Mouse (Mus musculus): ENCODE data around the gene Ldlrad2. TPM values are rescaled to one million over a fixed set of nuclear protein-coding genes. Genes with fewer than 3 reads are reported as not detected.

The Ldlrad2 gene
- total RNA-seq, 2 experiments from 2014 or later, result not detected

GRCm38 (mm10) chr4:137527872-137528271, 46.5 kb downstream of the Ldlrad2 start:
- Histone ChIP-seq H3K4me3 (no peak overlapping the region), H3K27ac (no peak overlapping the region)
- TF ChIP-seq CTCF (conservative IDR thresholded peaks at IDR 0.05), result no peak
- no peak for DNase-seq (ENCODE audit: low spot score in 2 of 2)

DNA sequence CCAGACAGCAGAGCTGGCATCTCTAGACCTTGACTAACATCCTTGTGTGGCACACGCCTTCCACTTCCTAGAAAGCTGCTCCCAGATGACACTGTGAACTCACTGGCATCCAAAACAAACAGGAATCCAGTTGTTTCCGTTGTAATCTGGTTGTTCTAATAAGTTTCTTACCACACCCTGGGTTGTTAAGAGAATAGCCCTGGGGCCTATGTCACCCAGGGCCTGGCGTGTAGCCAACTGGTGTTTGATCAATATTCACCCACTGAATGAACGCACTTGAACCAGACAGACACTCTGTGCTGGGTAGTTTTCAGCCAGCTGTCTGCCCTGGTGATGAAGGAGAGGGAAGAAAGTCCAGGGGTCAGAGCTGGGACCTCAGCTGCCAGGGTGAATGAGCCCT, 47.0 kb downstream of the Ldlrad2 start:
- DNase-seq (ENCODE audit: low spot score in 2 of 2), result no peak
- TF ChIP-seq CTCF (conservative IDR thresholded peaks at IDR 0.05), result no peak
- H3K4me3 ChIP-seq, result no peak overlapping the region
- H3K27ac ChIP-seq, result no peak overlapping the region

- no peak overlapping the region for H3K27ac ChIP-seq
- no peak for TF ChIP-seq CTCF (conservative IDR thresholded peaks at IDR 0.05)
- H3K4me3 ChIP-seq, result no peak overlapping the region
- DNase-seq (ENCODE audit: low spot score in 2 of 2), result no peak
Observed at GRCm38 (mm10) chr4:137525426-137525825, 48.9 kb downstream of the Ldlrad2 start.

Small RNA genes lying within 50 kb of the gene (microRNA-seq; reads per million reads assigned to microRNA genes)
- 0 to 0.18 reads per million in 2 experiments for gene Mir7018

Other genes starting within 250 kb of the Ldlrad2 start
- 100 to 1,000 TPM; 300 to 303 TPM for gene Cdc42, start 216.8 kb downstream of the Ldlrad2 start, total RNA-seq (2021)
- not detected for gene Cela3a, start 164.8 kb downstream of the Ldlrad2 start, total RNA-seq (2021)
- gene Cela3b, start 144.0 kb downstream of the Ldlrad2 start, total RNA-seq (2021), result not detected
- gene 1700013G24Rik, start 121.3 kb downstream of the Ldlrad2 start, total RNA-seq (2021), result not detected
- gene Hspg2, start 105.8 kb downstream of the Ldlrad2 start, total RNA-seq (2021), result 1 to 10 TPM; 4.0 to 5.2 TPM
- 100 to 1,000 TPM; 142 to 160 TPM for gene Usp48, start 19.2 kb upstream of the Ldlrad2 start, total RNA-seq (2021)
- 100 to 1,000 TPM; 281 to 291 TPM for gene Rap1gap, start 90.2 kb upstream of the Ldlrad2 start, total RNA-seq (2021)
- gene Alpl, start 221.8 kb upstream of the Ldlrad2 start, total RNA-seq (2021), result 1 to 10 TPM; 6.8 to 7.2 TPM